Mouse (Mus musculus) limb, embryonic 14.5 days (tissue): ENCODE results near the gene Thap7. TPM values are rescaled to one million over a fixed set of nuclear protein-coding genes. Genes with fewer than 3 reads are reported as not detected.

Experiments
- ATAC-seq: fragments of 200-750 bp; cut with Nextera tagmentation; 2 replicates; pipeline ENCODE4 v1.8.0; 2017; ENCODE audit warnings: low read depth, moderate number of reproducible peaks, moderate TSS enrichment; ENCODE audit not compliant: low FRiP score
- DNase-seq: peaks from one replicate; pipeline ENCODE4 v3.0.0-alpha.2; 2015; ENCODE audit warnings: low spot score
- H3K27ac ChIP-seq: fragments of 300-500 bp; sonication (generic); replicated peaks from 2 replicates; pipeline ENCODE4 v1.5.1; 2014; ENCODE audit warnings: low read depth, mild to moderate bottlenecking, low read length, moderate library complexity, mixed read lengths
- H3K27me3 ChIP-seq: fragments of 300-500 bp; sonication (generic); 2 replicates; pipeline ENCODE4 v1.6.1; 2014; ENCODE audit warnings: low read length, mixed read lengths; ENCODE audit not compliant: control insufficient read depth, insufficient read depth
- H3K36me3 ChIP-seq: fragments of 300-500 bp; sonication (generic); 2 replicates; pipeline ENCODE4 v1.6.1; 2014; ENCODE audit warnings: mild to moderate bottlenecking, low read length, moderate library complexity, mixed read lengths; ENCODE audit not compliant: control insufficient read depth, insufficient read depth
- H3K4me1 ChIP-seq: fragments of 300-500 bp; sonication (generic); 2 replicates; pipeline ENCODE4 v1.6.1; 2014; ENCODE audit warnings: antibody characterized with exemption, low read length, mixed read lengths; ENCODE audit not compliant: control insufficient read depth, insufficient read depth
- H3K4me2 ChIP-seq: fragments of 300-500 bp; sonication (generic); replicated peaks from 2 replicates; pipeline ENCODE4 v1.6.1; 2014; ENCODE audit warnings: low read depth, mild to moderate bottlenecking, low read length, moderate library complexity; ENCODE audit not compliant: severe bottlenecking
- H3K4me3 ChIP-seq: fragments of 300-500 bp; sonication (generic); replicated peaks from 2 replicates; pipeline ENCODE4 v1.5.1; 2014; ENCODE audit warnings: low read length
- H3K9ac ChIP-seq: fragments of 300-500 bp; sonication (generic); 2 replicates; pipeline ENCODE4 v1.6.1; 2014; ENCODE audit warnings: mild to moderate bottlenecking, low read depth, low read length, moderate library complexity; ENCODE audit not compliant: severe bottlenecking
- H3K9me3 ChIP-seq: fragments of 300-500 bp; sonication (generic); 2 replicates; pipeline ENCODE4 v1.6.1; 2016; ENCODE audit warnings: low read length; ENCODE audit not compliant: control insufficient read depth
- POLR2A ChIP-seq: fragments of 200-500 bp; IDR thresholded peaks from 2 replicates; pipeline ENCODE4 v1.8.0; 2012; ENCODE audit warnings: inconsistent platforms, mild to moderate bottlenecking, moderate library complexity, borderline replicate concordance; ENCODE audit not compliant: insufficient read depth, insufficient read length; ENCODE audit errors: extremely low read depth
- WGBS: fragments of 180-500 bp; shearing (Covaris S2); extraction: QIAGEN DNeasy Blood & Tissue Kit; methylation state at CpG from one replicate; pipeline ENCODE4 v1.1.7; 2014; 5-methylcytosine and 5-hydroxymethylcytosine counted together
- polyA plus RNA-seq, 2 experiments: library from polyadenylated mRNA; depleted of rRNA in 1 of 2; stranded (reverse) in 1 of 2; unstranded in 1 of 2; fragments of >200 nt; fragmentation: Nextera tagmentation in 1 of 2; extraction: Ambion mirVana in 1 of 2; gene quantifications; 2 replicates each; pipeline versions ENCODE4 v1.2.1 to v1.2.3; 2012 to 2014

Gene Thap7
- polyA plus RNA-seq, 2 experiments = 63.2 to 91.9 TPM

DNA sequence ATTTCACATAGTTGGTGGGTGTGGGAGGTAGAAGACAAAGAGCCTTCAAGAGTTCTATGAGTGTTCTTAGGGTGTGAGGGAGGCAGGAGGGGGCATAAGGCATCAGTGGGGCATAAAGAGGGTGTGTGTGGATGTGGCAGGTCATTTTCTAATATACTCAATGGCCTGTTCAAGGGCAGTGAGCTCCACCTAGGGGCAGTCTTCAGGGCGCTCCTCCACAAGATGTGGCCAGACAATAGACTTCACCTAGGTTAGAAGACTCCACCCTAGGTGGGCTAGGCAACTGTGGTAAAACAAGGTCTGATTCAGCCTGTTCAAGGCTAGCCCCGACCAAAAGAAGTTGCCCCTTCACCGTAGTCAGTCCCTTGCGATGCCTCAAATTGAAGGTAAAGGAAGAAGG is 1.3 kb upstream of the Thap7 start:
- Histone ChIP-seq H3K36me3 (peaks cover 23% of the 10 kb centered on the region), H3K27me3 (no peaks in the 10 kb centered on the region), H3K4me3 (no peak overlapping the region), H3K4me1 (peaks cover 15% of the 10 kb centered on the region), H3K9me3 (no peaks in the 10 kb centered on the region), H3K4me2 (no peak overlapping the region), H3K9ac (no peak overlapping the region), H3K27ac (no peak overlapping the region)
- TF ChIP-seq POLR2A = no peak
- 59% methylated on average over 4 of the region's 4 CpGs for WGBS
- DNase-seq = no peak
- no peak for ATAC-seq

GRCm38 (mm10) chr16:17529981-17530586 is 852 bp downstream of the Thap7 start:
- WGBS = 15% methylated on average over 15 of the region's 17 CpGs
- no peak for ATAC-seq
- no peaks in the 10 kb centered on the region for H3K27me3 ChIP-seq
- DNase-seq = no peak
- peak overlapping the region; percentile 98 for H3K27ac ChIP-seq
- peak overlapping the region; percentile 75 for H3K4me3 ChIP-seq
- peaks cover 15% of the 10 kb centered on the region for H3K4me1 ChIP-seq
- H3K36me3 ChIP-seq = peaks cover 44% of the 10 kb centered on the region
- no peak for TF ChIP-seq POLR2A
- H3K4me2 ChIP-seq = peak overlapping the region; percentile 84
- H3K9me3 ChIP-seq = no peaks in the 10 kb centered on the region
- peak overlapping the region; percentile 84 for H3K9ac ChIP-seq

DNA sequence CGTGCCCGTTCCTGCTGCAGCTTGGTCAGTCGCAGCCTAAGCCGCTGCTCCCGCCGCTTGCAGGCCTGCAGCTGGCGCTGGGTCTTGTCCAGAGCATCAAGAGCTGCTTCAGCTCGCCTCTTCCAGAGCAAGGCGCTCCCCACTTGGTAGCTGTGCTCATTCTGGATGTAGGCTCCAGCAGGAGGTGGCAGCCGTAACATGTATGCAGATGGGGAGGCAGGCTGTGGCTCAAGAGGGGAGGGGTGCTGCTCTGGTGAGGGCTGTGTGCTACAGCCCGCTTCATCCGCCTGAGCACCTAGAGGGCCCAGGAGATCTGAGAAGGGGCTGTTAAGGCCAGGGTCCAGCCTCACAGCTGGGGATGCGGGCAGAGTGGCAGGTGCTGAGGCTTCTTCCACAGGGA is 2.7 kb downstream of the Thap7 start:
- Histone ChIP-seq H3K9me3 (no peaks in the 10 kb centered on the region), H3K36me3 (peaks cover 59% of the 10 kb centered on the region), H3K4me3 (no peak overlapping the region), H3K27ac (no peak overlapping the region), H3K9ac (no peak overlapping the region), H3K4me1 (peaks cover 15% of the 10 kb centered on the region), H3K4me2 (no peak overlapping the region), H3K27me3 (no peaks in the 10 kb centered on the region)
- ATAC-seq (no peak), DNase-seq (no peak)
- TF ChIP-seq POLR2A = no peak
- WGBS = 87% methylated on average over 13 of the region's 13 CpGs

- H3K4me1 ChIP-seq = peaks cover 15% of the 10 kb centered on the region
- H3K4me2 ChIP-seq = no peak overlapping the region
- no peak for TF ChIP-seq POLR2A
- H3K27ac ChIP-seq = no peak overlapping the region
- no peak for DNase-seq
- peaks cover 66% of the 10 kb centered on the region for H3K36me3 ChIP-seq
- ATAC-seq = no peak
- H3K27me3 ChIP-seq = no peaks in the 10 kb centered on the region
- H3K9me3 ChIP-seq = no peaks in the 10 kb centered on the region
- H3K9ac ChIP-seq = no peak overlapping the region
- H3K4me3 ChIP-seq = no peak overlapping the region
Observed at GRCm38 (mm10) chr16:17527606-17528005, 3.3 kb downstream of the Thap7 start.

GRCm38 (mm10) chr16:17526223-17526622 is 4.7 kb downstream of the Thap7 start:
- Histone ChIP-seq H3K27ac (no peak overlapping the region), H3K4me2 (no peak overlapping the region), H3K36me3 (peaks cover 79% of the 10 kb centered on the region), H3K9me3 (no peaks in the 10 kb centered on the region), H3K4me3 (no peak overlapping the region), H3K9ac (no peak overlapping the region), H3K27me3 (no peaks in the 10 kb centered on the region), H3K4me1 (peaks cover 8% of the 10 kb centered on the region)
- TF ChIP-seq POLR2A = no peak
- ATAC-seq (no peak), DNase-seq (no peak)
- 91% methylated on average over 6 of the region's 6 CpGs for WGBS

DNA sequence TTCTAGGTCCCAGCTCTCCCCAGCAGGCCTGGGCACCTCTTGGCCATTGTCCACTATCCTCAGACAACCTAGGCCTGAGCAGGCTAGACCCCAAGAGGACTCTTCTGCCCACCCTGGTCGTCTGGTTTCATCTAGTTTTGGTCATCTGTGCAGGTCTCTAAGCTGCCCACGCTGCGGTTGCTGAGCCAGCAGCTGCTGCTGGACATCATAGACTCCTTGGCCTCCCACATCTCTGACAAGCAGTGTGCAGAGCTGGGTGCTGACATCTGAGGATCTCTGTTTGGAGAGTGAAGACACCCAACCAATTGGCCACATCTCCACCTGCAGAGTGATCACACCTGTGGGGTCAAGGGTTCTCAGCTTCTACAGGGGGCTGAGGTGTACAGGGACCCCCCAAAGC is 5.4 kb downstream of the Thap7 start:
- Histone ChIP-seq H3K9me3 (no peaks in the 10 kb centered on the region), H3K4me1 (peaks cover 8% of the 10 kb centered on the region), H3K9ac (no peak overlapping the region), H3K4me3 (no peak overlapping the region), H3K4me2 (no peak overlapping the region), H3K27ac (no peak overlapping the region), H3K36me3 (peaks cover 86% of the 10 kb centered on the region), H3K27me3 (no peaks in the 10 kb centered on the region)
- 80% methylated on average over 3 of the region's 3 CpGs for WGBS
- ATAC-seq (no peak), DNase-seq (no peak)
- no peak for TF ChIP-seq POLR2A
